Mouse (Mus musculus) kidney, adult 2 months (tissue): ENCODE measurements around the gene Tbc1d17. TPM values are rescaled to one million over a fixed set of nuclear protein-coding genes. Genes with fewer than 3 reads are reported as not detected.
"Not testable (repeated sequence)": the region's sequence is repeated elsewhere in the genome, so short reads cannot be mapped to it uniquely, and the experiment has no call there.

Experiments used
- DNase-seq: peaks from one replicate; pipeline ENCODE4 v3.0.0; 2021
- H3K27ac ChIP-seq: fragments of 200-500 bp; 2 replicates; pipeline ENCODE4 v1.5.1; 2012; ENCODE audit warnings: low read depth, low read length, control low read depth, inconsistent platforms; ENCODE audit not compliant: insufficient read depth
- H3K27me3 ChIP-seq: fragments of 200-500 bp; replicated peaks from 2 replicates; pipeline ENCODE4 v1.6.1; 2012; ENCODE audit warnings: mild to moderate bottlenecking, moderate library complexity, low read length, inconsistent platforms; ENCODE audit not compliant: control insufficient read depth, insufficient read depth
- H3K36me3 ChIP-seq: fragments of 200-500 bp; 2 replicates; pipeline ENCODE4 v1.6.1; 2012; ENCODE audit warnings: mild to moderate bottlenecking, moderate library complexity, low read length, inconsistent platforms; ENCODE audit not compliant: control insufficient read depth, insufficient read depth
- H3K4me1 ChIP-seq: fragments of 200-500 bp; 2 replicates; pipeline ENCODE4 v1.6.1; 2011; ENCODE audit warnings: low read length; ENCODE audit not compliant: control insufficient read depth, insufficient read depth
- H3K4me3 ChIP-seq: fragments of 200-500 bp; 2 replicates; pipeline ENCODE4 v1.5.1; 2011; ENCODE audit warnings: mild to moderate bottlenecking, low read depth, low read length, control low read depth; ENCODE audit not compliant: insufficient read depth
- CTCF ChIP-seq: fragments of 200-500 bp; conservative IDR thresholded peaks from 2 replicates; pipeline ENCODE4 v1.5.1; 2011; ENCODE audit warnings: low read depth, mild to moderate bottlenecking, control low read depth, low read length, moderate library complexity, mixed read lengths; ENCODE audit not compliant: insufficient read depth, insufficient read length
- POLR2A ChIP-seq: fragments of 200-500 bp; IDR thresholded peaks from one replicate; pipeline ENCODE4 v1.6.1; 2011; ENCODE audit warnings: low read depth, low read length, control low read depth
- WGBS: fragments of 180-500 bp; shearing (Covaris S2); methylation state at CpG from one replicate; pipeline ENCODE4 v1.1.7; 2018; 5-methylcytosine and 5-hydroxymethylcytosine counted together
- polyA plus RNA-seq: library from polyadenylated mRNA; depleted of rRNA; stranded (reverse); fragments of >200 nt; gene quantifications from 2 replicates; pipeline ENCODE4 v1.2.3, GENCODE M21; 2012

Tbc1d17 gene
- polyA plus RNA-seq, 1 experiment: 100 TPM

GRCm38 (mm10) chr7:44884637-44885036 lies 35.8 kb upstream of the Tbc1d17 start:
- DNase-seq: no peak
- Histone ChIP-seq H3K27me3 (no peaks in the 10 kb centered on the region), H3K4me1 (no peaks in the 10 kb centered on the region), H3K36me3 (peaks cover 2% of the 10 kb centered on the region; the same call in 1 of the 2 replicates), H3K4me3 (no peak overlapping the region), H3K27ac (no peak overlapping the region)
- no peak for TF ChIP-seq POLR2A
- TF ChIP-seq CTCF: no peak
- 94% methylated on average over 5 of the region's 5 CpGs for WGBS

GRCm38 (mm10) chr7:44883036-44883435 lies 34.2 kb upstream of the Tbc1d17 start:
- H3K4me1 ChIP-seq: no peaks in the 10 kb centered on the region
- TF ChIP-seq CTCF (no peak), POLR2A (no peak)
- H3K27me3 ChIP-seq: no peaks in the 10 kb centered on the region
- 90% methylated on average over 3 of the region's 3 CpGs for WGBS
- H3K4me3 ChIP-seq: no peak overlapping the region
- peaks cover 2% of the 10 kb centered on the region; the same call in 1 of the 2 replicates for H3K36me3 ChIP-seq
- H3K27ac ChIP-seq: no peak overlapping the region
- DNase-seq: no peak

- TF ChIP-seq CTCF (no peak), POLR2A (no peak)
- Histone ChIP-seq H3K36me3 (no peaks in the 10 kb centered on the region; the same call in 1 of the 2 replicates), H3K4me1 (no peaks in the 10 kb centered on the region), H3K27me3 (no peaks in the 10 kb centered on the region), H3K27ac (no peak overlapping the region), H3K4me3 (no peak overlapping the region)
- WGBS: 82% methylated on average over 14 of the region's 14 CpGs
- DNase-seq: no peak
Measured at GRCm38 (mm10) chr7:44877833-44878232, 29.0 kb upstream of the Tbc1d17 start.

- not testable (repeated sequence) for H3K36me3 ChIP-seq, H3K27ac ChIP-seq, DNase-seq, H3K4me3 ChIP-seq, H3K27me3 ChIP-seq
- WGBS: 89% methylated on average over 2 of the region's 2 CpGs
- peaks cover 14% of the 10 kb centered on the region; the same call in 1 of the 2 replicates for H3K4me1 ChIP-seq
Measured at GRCm38 (mm10) chr7:44871774-44872173, 22.9 kb upstream of the Tbc1d17 start.

GRCm38 (mm10) chr7:44871181-44871580 lies 22.3 kb upstream of the Tbc1d17 start:
- Histone ChIP-seq H3K36me3 (no peaks in the 10 kb centered on the region), H3K27ac (no peak overlapping the region), H3K4me3 (no peak overlapping the region), H3K4me1 (peaks cover 18% of the 10 kb centered on the region), H3K27me3 (no peaks in the 10 kb centered on the region)
- 83% methylated on average over 1 of the region's 1 CpGs for WGBS
- TF ChIP-seq CTCF: no peak
- TF ChIP-seq POLR2A: no peak
- no peak for DNase-seq

- Histone ChIP-seq H3K36me3 (no peaks in the 10 kb centered on the region), H3K27ac (no peak overlapping the region), H3K4me1 (peaks cover 21% of the 10 kb centered on the region), H3K27me3 (no peaks in the 10 kb centered on the region), H3K4me3 (no peak overlapping the region)
- DNase-seq: no peak
- no peak for TF ChIP-seq CTCF
- TF ChIP-seq POLR2A: no peak
- WGBS: 81% methylated on average over 6 of the region's 6 CpGs
Measured at GRCm38 (mm10) chr7:44870614-44871013, 21.7 kb upstream of the Tbc1d17 start.

GRCm38 (mm10) chr7:44869697-44870528 lies 21.0 kb upstream of the Tbc1d17 start, which contains the start of gene Ptov1:
Gene Ptov1, minus strand, starts transcription at chr7:44869788.
- peaks cover 21% of the 10 kb centered on the region for H3K4me1 ChIP-seq
- DNase-seq: peak; percentile 97
- peak within 1 kb of the TSS; percentile 90 for H3K4me3 ChIP-seq
- no peaks in the 10 kb centered on the region for H3K36me3 ChIP-seq
- peak within 1 kb of the TSS; percentile 98 for H3K27ac ChIP-seq
- WGBS: 3% methylated on average over 29 of the region's 29 CpGs
- H3K27me3 ChIP-seq: no peaks in the 10 kb centered on the region
- peak; percentile 68 for TF ChIP-seq POLR2A
- TF ChIP-seq CTCF: 0 out of 2 replicates have a peak, but pooled peaks have one; percentile 4
